Mouse (Mus musculus): ENCODE measurements at regions not wholly inside any gene's neighbourhood (a gene's known extent, or its start where the extent isn't known, plus 50 kb on each side); places are given as distances from the start of the nearest gene placed in this dataset.

GRCm38 (mm10) chr2:178715500-178716245 is 285.3 kb downstream of the Cdh26 start:
- DNase-seq (ENCODE audit: low read depth, low spot score) (no peak), ATAC-seq (no peak)
- CTCF ChIA-PET, result no interaction called here
- H3K27me3 ChIP-seq, result no peaks in the 10 kb centered on the region
- in situ Hi-C loops (cut with MboI; ENCODE audit: low pct_unique_long_range_greater_than_20kb), result no loop called here
- no peak for TF ChIP-seq CTCF (IDR thresholded peaks at IDR 0.05)
- POLR2A ChIA-PET, result no interaction called here

- no peak for TF ChIP-seq CTCF (IDR thresholded peaks at IDR 0.05)
- ATAC-seq (no peak), DNase-seq (ENCODE audit: low read depth, low spot score) (no peak)
- in situ Hi-C loops (cut with MboI; ENCODE audit: low pct_unique_long_range_greater_than_20kb), result no loop called here
- CTCF ChIA-PET, result no interaction called here
- H3K27me3 ChIP-seq, result no peaks in the 10 kb centered on the region
- POLR2A ChIA-PET, result no interaction called here
Measured at GRCm38 (mm10) chr2:178718048-178718447, 287.7 kb downstream of the Cdh26 start.

GRCm38 (mm10) chr2:178723455-178723854 is 293.1 kb downstream of the Cdh26 start:
- ATAC-seq, result no peak
- DNase-seq (ENCODE audit: low read depth, low spot score), result no peak
- in situ Hi-C loops (cut with MboI; ENCODE audit: low pct_unique_long_range_greater_than_20kb), result no loop called here
- ChIA-PET POLR2A (no interaction called here), CTCF (no interaction called here)
- no peak for TF ChIP-seq CTCF (IDR thresholded peaks at IDR 0.05)
- H3K27me3 ChIP-seq, result no peaks in the 10 kb centered on the region

GRCm38 (mm10) chr2:178724228-178724627 is 293.9 kb downstream of the Cdh26 start:
- no peak for TF ChIP-seq CTCF (IDR thresholded peaks at IDR 0.05)
- H3K27me3 ChIP-seq, result no peaks in the 10 kb centered on the region
- ChIA-PET CTCF (no interaction called here), POLR2A (no interaction called here)
- ATAC-seq (no peak), DNase-seq (ENCODE audit: low read depth, low spot score) (no peak)
- in situ Hi-C loops (cut with MboI; ENCODE audit: low pct_unique_long_range_greater_than_20kb), result no loop called here

- ChIA-PET CTCF (no interaction called here), POLR2A (no interaction called here)
- in situ Hi-C loops (cut with MboI; ENCODE audit: low pct_unique_long_range_greater_than_20kb), result no loop called here
- no peak for ATAC-seq
- no peak for TF ChIP-seq CTCF (IDR thresholded peaks at IDR 0.05)
- no peaks in the 10 kb centered on the region for H3K27me3 ChIP-seq
- no peak for DNase-seq (ENCODE audit: low read depth, low spot score)
Measured at GRCm38 (mm10) chr2:178727930-178728793, 297.8 kb downstream of the Cdh26 start.

- no peak for TF ChIP-seq CTCF (IDR thresholded peaks at IDR 0.05)
- no peak for DNase-seq (ENCODE audit: low read depth, low spot score)
- ATAC-seq, result no peak
- ChIA-PET CTCF (no interaction called here), POLR2A (no interaction called here)
- no peaks in the 10 kb centered on the region for H3K27me3 ChIP-seq
- in situ Hi-C loops (cut with MboI; ENCODE audit: low pct_unique_long_range_greater_than_20kb), result no loop called here
Measured at GRCm38 (mm10) chr2:178728794-178729120, 298.4 kb downstream of the Cdh26 start.

- ChIA-PET CTCF (no interaction called here), POLR2A (no interaction called here)
- no peak for TF ChIP-seq CTCF (IDR thresholded peaks at IDR 0.05)
- DNase-seq (ENCODE audit: low read depth, low spot score) (no peak), ATAC-seq (no peak)
- in situ Hi-C loops (cut with MboI; ENCODE audit: low pct_unique_long_range_greater_than_20kb), result no loop called here
- no peaks in the 10 kb centered on the region for H3K27me3 ChIP-seq
Measured at GRCm38 (mm10) chr2:178735099-178735498, 304.8 kb downstream of the Cdh26 start.

- ChIA-PET POLR2A (no interaction called here), CTCF (no interaction called here)
- no peak for TF ChIP-seq CTCF (IDR thresholded peaks at IDR 0.05)
- DNase-seq (ENCODE audit: low read depth, low spot score) (no peak), ATAC-seq (no peak)
- in situ Hi-C loops (cut with MboI; ENCODE audit: low pct_unique_long_range_greater_than_20kb), result no loop called here
- H3K27me3 ChIP-seq, result no peaks in the 10 kb centered on the region
Measured at GRCm38 (mm10) chr2:178744617-178745016, 314.3 kb downstream of the Cdh26 start.

- CTCF ChIA-PET, result no interaction called here
- in situ Hi-C loops (cut with MboI; ENCODE audit: low pct_unique_long_range_greater_than_20kb), result no loop called here
- no peak for DNase-seq (ENCODE audit: low read depth, low spot score)
- no peak for ATAC-seq
- H3K27me3 ChIP-seq, result no peaks in the 10 kb centered on the region
- TF ChIP-seq CTCF (IDR thresholded peaks at IDR 0.05), result no peak
- POLR2A ChIA-PET, result no interaction called here
Measured at GRCm38 (mm10) chr2:178745296-178746015, 315.1 kb downstream of the Cdh26 start.

- no peak for DNase-seq (ENCODE audit: low read depth, low spot score)
- no peaks in the 10 kb centered on the region for H3K27me3 ChIP-seq
- in situ Hi-C loops (cut with MboI; ENCODE audit: low pct_unique_long_range_greater_than_20kb), result no loop called here
- ChIA-PET POLR2A (no interaction called here), CTCF (no interaction called here)
- no peak for TF ChIP-seq CTCF (IDR thresholded peaks at IDR 0.05)
- no peak for ATAC-seq
Measured at GRCm38 (mm10) chr2:178751247-178751646, 320.9 kb downstream of the Cdh26 start.

- in situ Hi-C loops (cut with MboI; ENCODE audit: low pct_unique_long_range_greater_than_20kb), result no loop called here
- H3K27me3 ChIP-seq, result no peaks in the 10 kb centered on the region
- ChIA-PET CTCF (no interaction called here), POLR2A (no interaction called here)
- peak; percentile 24 for TF ChIP-seq CTCF (IDR thresholded peaks at IDR 0.05)
- DNase-seq (ENCODE audit: low read depth, low spot score) (no peak), ATAC-seq (no peak)
Measured at GRCm38 (mm10) chr2:178758366-178758765, 328.0 kb downstream of the Cdh26 start.

All from Patski (cell line).